Mouse (Mus musculus): ENCODE data around the gene Chchd6. TPM values are rescaled to one million over a fixed set of nuclear protein-coding genes. Genes with fewer than 3 reads are reported as not detected.

Chchd6 gene
- polyA plus RNA-seq, 1 experiment from 2014 or later, result 55.9 TPM

Other genes starting within 250 kb of the Chchd6 start
- 8.7 and 10.4 TPM in 2 replicates for gene Plxna1, start 233.0 kb downstream of the Chchd6 start, polyA plus RNA-seq (2015; fragmentation: Nextera tagmentation; extraction: Ambion mirVana)
- gene Txnrd3, start 48.3 kb upstream of the Chchd6 start, polyA plus RNA-seq (2015; fragmentation: Nextera tagmentation; extraction: Ambion mirVana), result 10.4 and 11.8 TPM in 2 replicates
- not detected in 2 replicates for gene Vmn1r40, start 111.9 kb upstream of the Chchd6 start, polyA plus RNA-seq (2015; fragmentation: Nextera tagmentation; extraction: Ambion mirVana)
- not detected in 2 replicates for gene Vmn1r41, start 145.1 kb upstream of the Chchd6 start, polyA plus RNA-seq (2015; fragmentation: Nextera tagmentation; extraction: Ambion mirVana)